Mouse (Mus musculus) stomach, postnatal 0 days (tissue): Measurements from ENCODE around the gene Mgst3. TPM values are rescaled to one million over a fixed set of nuclear protein-coding genes. Genes with fewer than 3 reads are reported as not detected.
A peak's percentile ranks its signal among the peaks of the same experiment; 100 is the strongest.

ENCODE experiments used
- ATAC-seq: fragments of 200-750 bp; cut with Nextera tagmentation; 2 replicates; pipeline ENCODE4 v1.8.0; 2017; ENCODE audit not compliant: low FRiP score, low TSS enrichment
- DNase-seq: peaks from one replicate; pipeline ENCODE4 v3.0.0-alpha.2; 2016; ENCODE audit warnings: low spot score
- H3K27ac ChIP-seq: fragments of 300-500 bp; sonication (generic); replicated peaks from 2 replicates; pipeline ENCODE4 v1.5.1; 2014; ENCODE audit warnings: mild to moderate bottlenecking, control low read depth
- H3K27me3 ChIP-seq: fragments of 300-500 bp; sonication (generic); 2 replicates; pipeline ENCODE4 v1.6.1; 2014; ENCODE audit warnings: low read length; ENCODE audit not compliant: control insufficient read depth, insufficient read depth
- H3K36me3 ChIP-seq: fragments of 300-500 bp; sonication (generic); 2 replicates; pipeline ENCODE4 v1.6.1; 2014; ENCODE audit warnings: low read length, mixed read lengths; ENCODE audit not compliant: control insufficient read depth, insufficient read depth
- H3K4me1 ChIP-seq: fragments of 300-500 bp; sonication (generic); replicated peaks from 2 replicates; pipeline ENCODE4 v1.6.1; 2014; ENCODE audit warnings: antibody characterized with exemption; ENCODE audit not compliant: control insufficient read depth, insufficient read depth
- H3K4me2 ChIP-seq: fragments of 300-500 bp; sonication (generic); replicated peaks from 2 replicates; pipeline ENCODE4 v1.6.1; 2014; ENCODE audit warnings: low read depth, mild to moderate bottlenecking, control low read depth, moderate library complexity
- H3K4me3 ChIP-seq: fragments of 300-500 bp; sonication (generic); 2 replicates; pipeline ENCODE4 v1.5.1; 2014; ENCODE audit warnings: low read depth, low read length, control low read depth
- H3K9ac ChIP-seq: fragments of 300-500 bp; sonication (generic); 2 replicates; pipeline ENCODE4 v1.6.1; 2014; ENCODE audit warnings: mild to moderate bottlenecking, low read length, control low read depth, mixed read lengths
- H3K9me3 ChIP-seq: fragments of 300-500 bp; sonication (generic); 2 replicates; pipeline ENCODE4 v1.6.1; 2016; ENCODE audit warnings: low read length; ENCODE audit not compliant: control insufficient read depth
- CTCF ChIP-seq: IDR thresholded peaks from 2 replicates; pipeline ENCODE4 v1.5.1; 2016; ENCODE audit warnings: antibody characterized with exemption, low read depth, mild to moderate bottlenecking, moderate library complexity
- EP300 ChIP-seq: optimal IDR thresholded peaks from 2 replicates; pipeline ENCODE3; 2016; ENCODE audit warnings: antibody characterized with exemption
- WGBS: fragments of 180-500 bp; shearing (Covaris S2); extraction: QIAGEN DNeasy Blood & Tissue Kit; methylation state at CpG from one replicate; pipeline ENCODE4 v1.1.7; 2014; 5-methylcytosine and 5-hydroxymethylcytosine counted together
- polyA plus RNA-seq: library from polyadenylated mRNA; unstranded; fragments of >200 nt; fragmentation: Nextera tagmentation; extraction: Ambion mirVana; gene quantifications from 2 replicates; pipeline ENCODE4 v1.2.1, GENCODE M21; 2015

Mgst3 gene
- polyA plus RNA-seq, 1 experiment from 2014 or later, result 991 TPM

DNA sequence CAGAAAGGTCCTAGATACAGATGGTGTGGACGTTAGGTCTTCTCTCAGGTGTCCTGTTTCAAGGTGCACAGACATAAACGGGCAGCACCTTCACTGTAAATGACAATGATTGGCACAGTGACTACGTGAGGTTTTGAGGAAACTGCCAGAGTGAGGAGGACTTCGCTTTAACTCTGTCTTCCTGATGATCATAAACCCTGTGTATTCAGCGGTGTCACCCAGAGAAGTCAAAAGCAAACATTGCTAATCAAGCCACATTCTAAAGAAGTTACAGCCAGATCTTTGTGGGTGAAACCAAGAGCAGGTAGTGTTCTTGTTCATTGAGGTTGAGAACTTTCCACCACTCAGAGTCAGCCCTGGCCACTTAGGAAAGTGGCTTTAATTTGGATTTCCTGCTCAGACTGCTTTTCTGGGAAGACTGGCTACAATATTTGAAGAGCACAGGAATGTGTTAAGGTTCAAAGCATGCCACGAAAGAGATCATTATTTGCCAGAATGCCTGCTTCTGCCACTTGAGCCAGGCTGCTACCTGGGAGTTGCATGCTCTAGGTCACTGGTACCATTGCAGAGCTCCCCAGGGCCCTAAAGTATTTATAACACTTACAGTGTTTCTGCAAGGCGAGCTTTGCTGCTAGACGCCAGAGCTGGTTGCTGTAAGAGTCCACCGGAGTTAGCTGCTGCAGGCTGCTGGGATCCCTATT is 37.5 kb upstream of the Mgst3 start:
- ATAC-seq (no peak), DNase-seq (no peak)
- Histone ChIP-seq H3K27me3 (no peaks in the 10 kb centered on the region), H3K4me1 (no peaks in the 10 kb centered on the region), H3K9ac (no peak overlapping the region), H3K4me2 (no peak overlapping the region), H3K36me3 (no peaks in the 10 kb centered on the region), H3K27ac (no peak overlapping the region), H3K4me3 (no peak overlapping the region), H3K9me3 (no peaks in the 10 kb centered on the region)
- no peak for TF ChIP-seq EP300
- 57% methylated on average over 9 of the region's 9 CpGs for WGBS

DNA sequence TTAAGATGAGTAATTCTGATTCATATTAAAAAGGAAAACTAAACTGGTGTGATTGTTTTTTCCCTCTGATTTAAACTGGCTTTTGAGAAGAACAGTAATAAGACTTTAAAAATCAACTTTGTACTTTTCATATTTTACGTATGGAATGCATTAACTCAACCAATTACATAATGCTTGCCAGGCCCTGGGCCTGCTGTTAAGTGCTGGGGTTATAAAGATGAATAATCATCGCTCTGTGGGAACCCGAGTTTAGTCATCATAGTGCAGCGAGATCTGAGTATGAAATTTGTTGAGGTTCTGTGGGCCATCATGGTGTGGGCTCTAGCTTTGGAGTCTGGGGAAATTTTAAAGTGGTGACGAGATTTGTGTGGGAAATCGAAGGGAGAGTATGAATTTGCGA is 33.0 kb upstream of the Mgst3 start:
- WGBS, result 75% methylated on average over 7 of the region's 7 CpGs
- ATAC-seq (no peak), DNase-seq (no peak)
- Histone ChIP-seq H3K36me3 (no peaks in the 10 kb centered on the region), H3K9ac (no peak overlapping the region), H3K4me1 (no peaks in the 10 kb centered on the region), H3K27me3 (no peaks in the 10 kb centered on the region), H3K27ac (no peak overlapping the region), H3K4me3 (no peak overlapping the region), H3K9me3 (no peaks in the 10 kb centered on the region), H3K4me2 (no peak overlapping the region)
- TF ChIP-seq CTCF, result no peak
- no peak for TF ChIP-seq EP300

DNA sequence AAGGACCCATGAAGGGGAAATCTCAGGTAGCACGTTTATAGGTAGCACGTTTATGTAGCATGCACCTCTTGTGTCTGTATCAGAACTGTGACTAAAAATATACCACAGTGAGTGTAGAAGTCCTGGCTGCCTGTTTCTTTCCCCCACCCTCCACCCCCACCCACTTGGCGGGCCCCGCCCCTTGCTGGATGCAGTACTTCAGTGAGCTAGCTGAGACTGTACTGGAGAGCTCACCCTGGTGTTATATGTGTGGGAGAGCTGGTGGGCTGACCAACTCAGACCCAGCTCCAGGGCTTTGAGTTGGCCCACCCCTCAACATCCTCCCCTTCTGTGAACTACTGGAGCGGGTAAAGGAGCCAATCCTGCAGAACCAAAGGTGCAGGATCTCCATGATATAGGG is 31.9 kb upstream of the Mgst3 start:
- H3K9me3 ChIP-seq, result no peaks in the 10 kb centered on the region
- DNase-seq, result no peak
- WGBS, result 89% methylated on average over 5 of the region's 5 CpGs

DNA sequence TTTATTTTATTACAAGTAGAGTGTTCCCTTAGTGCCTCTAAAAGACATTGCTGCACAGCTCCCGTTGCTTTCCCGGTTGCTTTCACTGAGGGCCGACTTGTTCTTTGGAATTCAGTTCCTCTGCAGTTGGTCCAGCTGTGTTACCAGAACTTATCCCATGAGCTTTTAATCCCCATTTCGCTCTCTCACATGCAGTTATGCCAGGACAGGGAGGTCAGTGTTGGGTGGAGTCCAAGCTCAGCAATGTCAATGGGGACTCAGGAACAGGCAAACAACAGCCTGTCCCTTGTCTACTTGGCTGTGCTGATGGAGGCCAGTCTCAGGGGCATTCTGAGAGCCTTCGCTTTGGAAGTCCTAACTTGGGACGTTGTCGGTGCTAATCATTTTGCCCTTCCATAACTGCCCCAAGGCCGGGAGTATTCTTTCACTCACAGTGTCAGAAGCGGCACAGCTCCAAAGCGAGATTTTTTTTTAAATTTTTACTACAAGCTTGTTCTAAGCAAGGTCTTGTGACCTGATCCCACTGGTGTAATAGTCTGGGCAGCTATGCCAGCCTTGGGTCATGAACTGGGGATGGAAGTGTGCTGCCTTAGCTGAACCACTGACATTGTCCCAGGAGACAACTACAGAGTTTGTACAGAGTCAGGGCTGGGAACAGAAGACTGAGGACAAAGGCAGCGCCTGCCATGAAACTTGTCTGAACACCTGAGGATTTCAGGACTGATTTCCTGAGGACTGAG is 29.0 kb upstream of the Mgst3 start:
- H3K4me3 ChIP-seq, result no peak overlapping the region
- 58% methylated on average over 11 of the region's 11 CpGs for WGBS
- H3K4me1 ChIP-seq, result no peaks in the 10 kb centered on the region
- H3K9me3 ChIP-seq, result no peaks in the 10 kb centered on the region
- H3K4me2 ChIP-seq, result no peak overlapping the region
- H3K27ac ChIP-seq, result no peak overlapping the region
- no peak overlapping the region for H3K9ac ChIP-seq
- DNase-seq (no peak), ATAC-seq (no peak)
- TF ChIP-seq EP300, result no peak
- TF ChIP-seq CTCF, result no peak
- no peaks in the 10 kb centered on the region for H3K36me3 ChIP-seq
- H3K27me3 ChIP-seq, result no peaks in the 10 kb centered on the region

More for the DNA sequence above, 31.9 kb upstream of the Mgst3 start:
- no peak overlapping the region for H3K27ac ChIP-seq
- no peaks in the 10 kb centered on the region for H3K36me3 ChIP-seq
- H3K4me3 ChIP-seq, result no peak overlapping the region
- H3K4me2 ChIP-seq, result no peak overlapping the region
- no peak for TF ChIP-seq CTCF
- no peak for TF ChIP-seq EP300
- no peak for ATAC-seq
- H3K27me3 ChIP-seq, result no peaks in the 10 kb centered on the region
- H3K9ac ChIP-seq, result no peak overlapping the region
- H3K4me1 ChIP-seq, result no peaks in the 10 kb centered on the region

DNA sequence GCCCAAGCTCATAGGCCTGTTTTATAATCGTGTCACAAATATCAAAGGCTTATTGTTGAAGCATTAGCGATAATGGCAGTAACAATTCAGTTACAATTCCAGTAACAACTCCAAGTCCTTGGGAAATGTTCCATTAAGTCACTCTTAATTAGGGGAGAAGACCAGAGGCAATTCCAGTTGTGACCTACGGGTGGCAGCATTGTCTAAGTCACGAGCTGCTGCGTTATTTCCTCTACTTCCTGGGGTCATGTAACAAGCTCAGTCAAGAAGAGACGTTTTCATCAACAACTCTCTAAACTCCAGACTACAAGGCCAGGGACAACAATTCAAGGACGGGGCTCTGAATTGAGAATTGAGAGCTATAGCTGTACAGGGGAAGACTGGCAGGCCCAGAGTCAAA is 21.2 kb upstream of the Mgst3 start:
- H3K9ac ChIP-seq, result no peak overlapping the region
- no peaks in the 10 kb centered on the region for H3K9me3 ChIP-seq
- H3K27me3 ChIP-seq, result no peaks in the 10 kb centered on the region
- H3K27ac ChIP-seq, result no peak overlapping the region
- no peaks in the 10 kb centered on the region for H3K36me3 ChIP-seq
- H3K4me1 ChIP-seq, result no peaks in the 10 kb centered on the region
- DNase-seq (peak; percentile 78), ATAC-seq (no peak)
- TF ChIP-seq EP300, result no peak
- TF ChIP-seq CTCF, result peak; percentile 97
- no peak overlapping the region for H3K4me2 ChIP-seq
- H3K4me3 ChIP-seq, result no peak overlapping the region
- 6% methylated on average over 7 of the region's 7 CpGs for WGBS
